Mouse (Mus musculus) liver, embryonic 14.5 days (tissue): ENCODE measurements around the gene Smim26.

Experiments used
- CTCF ChIP-seq: IDR thresholded peaks from 2 replicates; pipeline ENCODE4 v1.5.1; 2016; ENCODE audit warnings: antibody characterized with exemption, low read depth, control low read depth
- EP300 ChIP-seq: IDR thresholded peaks from 2 replicates; pipeline ENCODE4 v1.6.1; 2016; ENCODE audit warnings: antibody characterized with exemption, low read depth

DNA sequence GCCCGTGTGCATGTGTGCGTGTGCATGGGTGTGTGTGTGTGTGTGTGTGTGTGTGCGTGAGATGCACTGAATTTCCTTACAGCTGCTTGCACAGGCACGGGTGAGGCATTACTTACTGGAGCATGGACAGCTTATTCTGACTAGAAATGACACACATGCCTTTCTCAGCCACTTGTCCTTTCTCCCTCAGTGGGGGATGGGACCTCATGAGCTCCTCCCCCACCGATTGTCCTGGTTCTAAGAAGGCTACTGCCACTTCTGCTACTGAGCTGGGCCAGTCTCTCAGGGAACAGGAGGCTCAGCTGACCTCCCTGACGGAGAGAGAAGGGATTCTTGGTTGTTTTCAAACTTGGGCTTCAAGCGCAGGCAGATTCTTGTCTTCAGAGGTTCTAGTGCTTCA is 46.2 kb downstream of the Smim26 start:
- TF ChIP-seq CTCF, result no peak
- no peak for TF ChIP-seq EP300
